Comparison of ENCODE assay signal across 21 mouse cellular contexts in the genomic region with DNA sequence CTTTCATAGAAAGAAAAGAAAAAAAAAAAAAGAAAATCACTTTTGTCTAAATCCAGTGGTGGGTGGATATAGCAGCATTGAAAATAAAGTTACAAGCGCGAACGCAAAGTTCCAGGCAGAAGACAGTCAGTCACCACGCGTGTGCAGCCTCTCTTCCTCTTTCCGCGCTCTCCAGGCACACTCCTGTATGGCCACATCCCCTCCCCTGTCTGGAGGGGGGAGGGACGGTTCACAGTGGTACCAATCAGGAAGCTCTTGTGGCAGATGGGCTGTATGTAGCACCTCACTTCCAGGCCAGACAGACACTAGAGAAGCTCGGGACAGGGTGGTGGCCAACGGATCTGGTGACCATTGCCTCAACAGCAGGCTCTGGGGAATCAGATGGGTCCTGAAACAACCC. TPM values are rescaled to one million over a fixed set of nuclear protein-coding genes. Genes with fewer than 3 reads are reported as not detected.
DNase-seq lines count a peak whose midpoint lies in the region; ATAC-seq and TF ChIP-seq lines count a peak whose summit lies in the region.
"Had no signal": no experiment of that assay in that cellular context is flagged by ENCODE, and none has a peak within 500 bp of the region (broad histone marks: within the 10 kb centered on the region; RNA-seq: fewer than 3 reads in every experiment).

No protein-coding gene starts in this region.

- DNase-seq in CH12.LX (ENCODE audit: extremely low read depth) (peak; percentile 34), ZHBTc4 (ENCODE audit: low read depth, low spot score) (peak; percentile 24)
- DNase-seq in gastrocnemius, postnatal 14 days, result no peak
- no peak for DNase-seq in midbrain, postnatal 0 days (ENCODE audit: low spot score)
- DNase-seq in heart, postnatal 14 days, result no peak
- DNase-seq: adrenal gland, adult 8-10 months; adrenal gland, postnatal 36 days; B cell, adult 2 months; cerebellum, adult 2 months; cerebellum, postnatal 10 days; gastrocnemius, postnatal 10 days had no signal

- no peak for TF ChIP-seq POLR2A in CH12.LX (IDR thresholded peaks at IDR 0.05; ENCODE audit: low read depth, low read length)

- TF ChIP-seq CTCF in CH12.LX (conservative IDR thresholded peaks at IDR 0.05 in 1 of 2, IDR thresholded peaks at IDR 0.05 in 1 of 2; ENCODE audit: low read depth in 2 of 2, low read length in 2 of 2), result no peak
- no peak for TF ChIP-seq CTCF in midbrain, postnatal 0 days (IDR thresholded peaks at IDR 0.05)

- H3K9me3 ChIP-seq in CH12.LX (replicated peaks; ENCODE audit: low read length), result peaks cover 2% of the 10 kb centered on the region
- H3K9me3 ChIP-seq in midbrain, postnatal 0 days (ENCODE audit: low read length), result no peaks in the 10 kb centered on the region
- H3K9me3 ChIP-seq: embryonic facial prominence, embryonic 12.5 days; forebrain, embryonic 15.5 days; heart, embryonic 13.5 days; hindbrain, embryonic 10.5 days; hindbrain, embryonic 15.5 days had no signal

- dilution Hi-C loops in CH12.LX (cut with MboI; ENCODE audit: extremely low pct_ligation_motif_present, extremely low pct_unique_long_range_greater_than_20kb, low sequenced_read_pairs), result no loop called here

- intact Hi-C loops in gastrocnemius, postnatal 14 days (cut with DNase I; ENCODE audit: low total_unique reads), result no loop called here
- intact Hi-C loops in heart, postnatal 14 days (cut with DNase I), result no loop called here

- no peak overlapping the region for H3K9ac ChIP-seq in CH12.LX (ENCODE audit: insufficient read depth, low read depth)
- no peak overlapping the region for H3K9ac ChIP-seq in midbrain, postnatal 0 days (replicated peaks; ENCODE audit: low read length, poor library complexity, severe bottlenecking)
- H3K9ac ChIP-seq: embryonic facial prominence, embryonic 12.5 days; forebrain, embryonic 15.5 days; heart, embryonic 13.5 days; hindbrain, embryonic 15.5 days had no signal

- peaks cover 4 to 12% of the 10 kb centered on the region in 2 experiments; a peak in 3 of 4 replicates for H3K4me1 ChIP-seq in CH12.LX (ENCODE audit: control insufficient read depth in 1 of 2, insufficient read depth in 2 of 2)
- H3K4me1 ChIP-seq in midbrain, postnatal 0 days (ENCODE audit: insufficient read depth, low read length), result no peaks in the 10 kb centered on the region
- H3K4me1 ChIP-seq: embryonic facial prominence, embryonic 12.5 days; forebrain, embryonic 15.5 days; heart, embryonic 13.5 days; hindbrain, embryonic 15.5 days had no signal

- peaks cover 95% of the 10 kb centered on the region for H3K27me3 ChIP-seq in CH12.LX (replicated peaks)
- no peaks in the 10 kb centered on the region for H3K27me3 ChIP-seq in midbrain, postnatal 0 days (ENCODE audit: insufficient read depth, low read length)
- H3K27me3 ChIP-seq: forebrain, embryonic 15.5 days; hindbrain, embryonic 15.5 days had no signal

- no peak for TF ChIP-seq RAD21 in CH12.LX (IDR thresholded peaks at IDR 0.05; ENCODE audit: low read depth, low read length)

- in situ Hi-C loops in CH12.LX (cut with MboI; ENCODE audit: low pct_ligation_motif_present, low pct_unique_long_range_greater_than_20kb, low sequenced_read_pairs), result loop anchor here (5.0 kb wide), 1 partner anchor 34 kb away; no protein-coding TSS in a partner anchor

- H3K4me2 ChIP-seq in CH12.LX (ENCODE audit: insufficient read depth, low read depth, poor library complexity, severe bottlenecking), result no peak overlapping the region
- no peak overlapping the region for H3K4me2 ChIP-seq in midbrain, postnatal 0 days (ENCODE audit: low read depth, low read length, poor library complexity, severe bottlenecking)
- H3K4me2 ChIP-seq: embryonic facial prominence, embryonic 12.5 days; forebrain, embryonic 15.5 days; heart, embryonic 13.5 days; hindbrain, embryonic 15.5 days had no signal

- ATAC-seq in megakaryocyte, adult 5-6 weeks (ENCODE audit: poor library complexity, severe bottlenecking), result peak; percentile 71
- no peak for ATAC-seq in midbrain, postnatal 0 days (ENCODE audit: low FRiP score)
- ATAC-seq: CD4-positive, CD25-positive, alpha-beta regulatory T cell, adult 4 months; forebrain, embryonic 15.5 days; intestine, embryonic 16.5 days had no signal

- no peak for TF ChIP-seq EP300 in CH12.LX (IDR thresholded peaks at IDR 0.05; ENCODE audit: low read length)

- 77% methylated on average over 10 of the region's 10 CpGs for WGBS in midbrain, postnatal 0 days

- H3K4me3 ChIP-seq in CH12.LX (replicated peaks in 1 of 3; ENCODE audit: low read depth in 2 of 3, low read length in 2 of 3, poor library complexity in 1 of 3), result no peak overlapping the region
- H3K4me3 ChIP-seq in midbrain, postnatal 0 days (ENCODE audit: low read depth, low read length), result no peak overlapping the region
- H3K4me3 ChIP-seq: embryonic facial prominence, embryonic 12.5 days; forebrain, embryonic 15.5 days; heart, embryonic 13.5 days; hindbrain, embryonic 10.5 days; hindbrain, embryonic 15.5 days had no signal

- no peaks in the 10 kb centered on the region for H3K36me3 ChIP-seq in CH12.LX (replicated peaks in 1 of 2; ENCODE audit: control insufficient read depth in 1 of 2, insufficient read depth in 1 of 2, low read length in 1 of 2)
- H3K36me3 ChIP-seq in midbrain, postnatal 0 days (ENCODE audit: insufficient read depth, low read length), result no peaks in the 10 kb centered on the region
- H3K36me3 ChIP-seq: embryonic facial prominence, embryonic 12.5 days; forebrain, embryonic 15.5 days; heart, embryonic 13.5 days; hindbrain, embryonic 15.5 days had no signal

- H3K27ac ChIP-seq in CH12.LX (ENCODE audit: insufficient read depth, low read depth), result no peak overlapping the region
- H3K27ac ChIP-seq in midbrain, postnatal 0 days (ENCODE audit: low read depth, low read length), result no peak overlapping the region
- H3K27ac ChIP-seq: embryonic facial prominence, embryonic 12.5 days; forebrain, embryonic 15.5 days; heart, embryonic 13.5 days; hindbrain, embryonic 15.5 days had no signal

- no peaks in the 10 kb centered on the region for H3K79me2 ChIP-seq in CH12.LX (replicated peaks; ENCODE audit: control insufficient read depth, extremely low read depth, insufficient read depth, poor library complexity, severe bottlenecking)

TF ChIP-seq in CH12.LX, 34 proteins besides CTCF, POLR2A, EP300 and RAD21:
- TF ChIP-seq USF2 (conservative IDR thresholded peaks at IDR 0.05; ENCODE audit: low read depth, low read length), result no peak
- TF ChIP-seq UBTF (IDR thresholded peaks at IDR 0.05; ENCODE audit: low read depth, low read length), result no peak
- TF ChIP-seq CHD1 (IDR thresholded peaks at IDR 0.05; ENCODE audit: low read depth, low read length), result no peak
- TF ChIP-seq NRF1 (IDR thresholded peaks at IDR 0.05; ENCODE audit: low read depth, low read length), result peak; percentile 27; the same call in 1 of the 2 replicates
- TF ChIP-seq JUND (conservative IDR thresholded peaks at IDR 0.05; ENCODE audit: low read depth, low read length), result no peak
- peak; percentile 39; the same call in 1 of the 2 replicates for TF ChIP-seq BHLHE40 (IDR thresholded peaks at IDR 0.05; ENCODE audit: low read depth, low read length)

RNA-seq across cellular contexts. Expression of a gene that starts 20.0 kb away (rescaled TPM):
- total RNA-seq in CH12.LX (2012; rRNA removed) (509 and 590 TPM in 2 replicates), CH12.LX (2014; rRNA removed) (475 and 498 TPM in 2 replicates)
- polyA plus RNA-seq in CH12.LX (2012; ENCODE audit: insufficient read length, low read depth), result 680 and 733 TPM in 2 replicates
- 312 and 325 TPM in 2 replicates for total RNA-seq in megakaryocyte, adult 5-6 weeks (2015)
- 342 and 408 TPM in 2 replicates for total RNA-seq in megakaryocyte, adult 5-6 weeks (2017)
- 100 to 1,000 TPM; 195 to 207 TPM for total RNA-seq in gastrocnemius, postnatal 14 days (2021)
- 372 and 409 TPM in 2 replicates for total RNA-seq in midbrain, postnatal 0 days (2014; rRNA removed)
- 626 and 656 TPM in 2 replicates for polyA plus RNA-seq in midbrain, postnatal 0 days (2015; fragmentation: Nextera tagmentation; extraction: Ambion mirVana)
- 100 to 1,000 TPM; 273 to 286 TPM for total RNA-seq in heart, postnatal 14 days (2021)

RNA-seq across cellular contexts. Expression of a gene that starts 40.0 kb away (rescaled TPM):
- total RNA-seq in CH12.LX (2012; rRNA removed), result 15.3 and 18.2 TPM in 2 replicates
- total RNA-seq in CH12.LX (2014; rRNA removed), result 7.9 and 8.6 TPM in 2 replicates
- polyA plus RNA-seq in CH12.LX (2012; ENCODE audit: insufficient read length, low read depth), result 44.1 and 50.2 TPM in 2 replicates
- 8.3 and 8.6 TPM in 2 replicates for total RNA-seq in megakaryocyte, adult 5-6 weeks (2015)
- total RNA-seq in megakaryocyte, adult 5-6 weeks (2017), result 7.2 and 8.7 TPM in 2 replicates
- 1 to 10 TPM; 4.1 to 4.6 TPM for total RNA-seq in gastrocnemius, postnatal 14 days (2021)
- total RNA-seq in midbrain, postnatal 0 days (2014; rRNA removed), result 7.0 and 7.3 TPM in 2 replicates
- 25.5 and 28.3 TPM in 2 replicates for polyA plus RNA-seq in midbrain, postnatal 0 days (2015; fragmentation: Nextera tagmentation; extraction: Ambion mirVana)
- total RNA-seq in heart, postnatal 14 days (2021), result 1 to 10 TPM; 7.9 to 8.2 TPM

RNA-seq across cellular contexts. Expression of a gene that starts 42.5 kb away (rescaled TPM):
- total RNA-seq in CH12.LX (2012; rRNA removed), result not detected in 2 replicates
- not detected in 2 replicates for total RNA-seq in CH12.LX (2014; rRNA removed)
- polyA plus RNA-seq in CH12.LX (2012; ENCODE audit: insufficient read length, low read depth), result not detected in 2 replicates
- not detected in 2 replicates for total RNA-seq in megakaryocyte, adult 5-6 weeks (2015)
- total RNA-seq in megakaryocyte, adult 5-6 weeks (2017), result not detected in 2 replicates
- total RNA-seq in gastrocnemius, postnatal 14 days (2021), result not detected
- total RNA-seq in midbrain, postnatal 0 days (2014; rRNA removed), result 0.16 TPM in 1 of 2 replicates, not detected in the other
- 0.10 TPM in 1 of 2 replicates, not detected in the other for polyA plus RNA-seq in midbrain, postnatal 0 days (2015; fragmentation: Nextera tagmentation; extraction: Ambion mirVana)
- not detected for total RNA-seq in heart, postnatal 14 days (2021)
- total RNA-seq: adrenal gland, adult 8-10 months; adrenal gland, postnatal 36 days; gastrocnemius, postnatal 10 days had no signal
- polyA plus RNA-seq: CD4-positive, CD25-positive, alpha-beta regulatory T cell, adult 4 months; cerebellum, adult 2 months; cortical plate, adult 2 months; heart, embryonic 13.5 days; heart, postnatal 0 days; intestine, embryonic 16.5 days had no signal

RNA-seq across cellular contexts. Expression of a gene that starts 45.8 kb away (rescaled TPM):
- total RNA-seq in CH12.LX (2012; rRNA removed) (74.4 and 80.4 TPM in 2 replicates), CH12.LX (2014; rRNA removed) (81.1 and 92.9 TPM in 2 replicates)
- 72.0 and 88.2 TPM in 2 replicates for polyA plus RNA-seq in CH12.LX (2012; ENCODE audit: insufficient read length, low read depth)
- 14.7 and 17.6 TPM in 2 replicates for total RNA-seq in megakaryocyte, adult 5-6 weeks (2015)
- 35.3 and 36.2 TPM in 2 replicates for total RNA-seq in megakaryocyte, adult 5-6 weeks (2017)
- total RNA-seq in gastrocnemius, postnatal 14 days (2021), result 10 to 100 TPM; 36.6 to 44.3 TPM
- total RNA-seq in midbrain, postnatal 0 days (2014; rRNA removed), result 65.0 and 80.6 TPM in 2 replicates
- polyA plus RNA-seq in midbrain, postnatal 0 days (2015; fragmentation: Nextera tagmentation; extraction: Ambion mirVana), result 104 and 112 TPM in 2 replicates
- 10 to 100 TPM; 91.5 to 95.2 TPM for total RNA-seq in heart, postnatal 14 days (2021)

RNA-seq across cellular contexts. Expression of a gene that starts 56.1 kb away (rescaled TPM):
- total RNA-seq in CH12.LX (2012; rRNA removed) (148 and 149 TPM in 2 replicates), CH12.LX (2014; rRNA removed) (130 and 148 TPM in 2 replicates)
- polyA plus RNA-seq in CH12.LX (2012; ENCODE audit: insufficient read length, low read depth), result 111 and 139 TPM in 2 replicates
- total RNA-seq in megakaryocyte, adult 5-6 weeks (2015), result 20.6 and 25.1 TPM in 2 replicates
- 13.8 and 20.1 TPM in 2 replicates for total RNA-seq in megakaryocyte, adult 5-6 weeks (2017)
- 10 to 100 TPM; 17.1 to 20.2 TPM for total RNA-seq in gastrocnemius, postnatal 14 days (2021)
- total RNA-seq in midbrain, postnatal 0 days (2014; rRNA removed), result 125 and 141 TPM in 2 replicates
- 289 and 314 TPM in 2 replicates for polyA plus RNA-seq in midbrain, postnatal 0 days (2015; fragmentation: Nextera tagmentation; extraction: Ambion mirVana)
- total RNA-seq in heart, postnatal 14 days (2021), result 10 to 100 TPM; 79.4 to 83.8 TPM

Comparison
In these comparisons a context has a peak if more than half of its experiments do, and no peak if none do; other contexts are left out.
1. DNase-seq: peak in CH12.LX (single experiment) and ZHBTc4 (single experiment); none in gastrocnemius, postnatal 14 days (single experiment), midbrain, postnatal 0 days (single experiment) and heart, postnatal 14 days (0 of 2).